Mouse (Mus musculus) liver, postnatal 0 days (tissue): Measurements from ENCODE around the gene Pdzd2. TPM values are rescaled to one million over a fixed set of nuclear protein-coding genes. Genes with fewer than 3 reads are reported as not detected.

Experiments used
- ATAC-seq: fragments of 200-750 bp; cut with Nextera tagmentation; 2 replicates; pipeline ENCODE4 v1.8.0; 2017; ENCODE audit warnings: mild to moderate bottlenecking, moderate library complexity
- DNase-seq: peaks from one replicate; pipeline ENCODE4 v3.0.0-alpha.2; 2016
- H3K27ac ChIP-seq: fragments of 300-500 bp; sonication (generic); 2 replicates; pipeline ENCODE4 v1.5.1; 2014; ENCODE audit warnings: antibody characterized with exemption, moderate library complexity, mild to moderate bottlenecking, low read depth
- H3K27me3 ChIP-seq: fragments of 300-500 bp; sonication (generic); 2 replicates; pipeline ENCODE4 v1.6.1; 2014; ENCODE audit warnings: low read length, control low read depth, mixed read lengths; ENCODE audit not compliant: insufficient read depth
- H3K36me3 ChIP-seq: fragments of 300-500 bp; sonication (generic); replicated peaks from 2 replicates; pipeline ENCODE4 v1.6.1; 2014; ENCODE audit warnings: mild to moderate bottlenecking, control low read depth, low read length, moderate library complexity, mixed read lengths; ENCODE audit not compliant: insufficient read depth
- H3K4me1 ChIP-seq: fragments of 300-500 bp; sonication (generic); 2 replicates; pipeline ENCODE4 v1.6.1; 2014; ENCODE audit warnings: antibody characterized with exemption, mild to moderate bottlenecking, control low read depth; ENCODE audit not compliant: insufficient read depth
- H3K4me2 ChIP-seq: fragments of 300-500 bp; sonication (generic); 2 replicates; pipeline ENCODE4 v1.6.1; 2014; ENCODE audit warnings: low read depth, mild to moderate bottlenecking, low read length, moderate library complexity, mixed read lengths
- H3K4me3 ChIP-seq: fragments of 300-500 bp; sonication (generic); 2 replicates; pipeline ENCODE4 v1.5.1; 2014; ENCODE audit warnings: low read depth, low read length
- H3K9ac ChIP-seq: fragments of 300-500 bp; sonication (generic); replicated peaks from 2 replicates; pipeline ENCODE4 v1.6.1; 2014; ENCODE audit warnings: mild to moderate bottlenecking, moderate library complexity
- H3K9me3 ChIP-seq: fragments of 300-500 bp; sonication (generic); 2 replicates; pipeline ENCODE4 v1.6.1; 2016; ENCODE audit warnings: mild to moderate bottlenecking, control low read depth, low read length, mixed read lengths
- CTCF ChIP-seq: sonication (generic); IDR thresholded peaks from 2 replicates; pipeline ENCODE4 v1.5.1; 2016; ENCODE audit warnings: antibody characterized with exemption, low read depth
- EP300 ChIP-seq: IDR thresholded peaks from 2 replicates; pipeline ENCODE4 v1.6.1; 2016; ENCODE audit warnings: antibody characterized with exemption, low read depth, mild to moderate bottlenecking
- WGBS: fragments of 180-500 bp; shearing (Covaris S2); extraction: QIAGEN DNeasy Blood & Tissue Kit; methylation state at CpG from one replicate; pipeline ENCODE4 v1.1.7; 2014; ENCODE audit not compliant: insufficient replicate concordance; 5-methylcytosine and 5-hydroxymethylcytosine counted together
- polyA plus RNA-seq: library from polyadenylated mRNA; unstranded; fragments of >200 nt; fragmentation: Nextera tagmentation; extraction: Ambion mirVana; gene quantifications from 2 replicates; pipeline ENCODE4 v1.2.1, GENCODE M21; 2015

Pdzd2 gene
- polyA plus RNA-seq, 1 experiment from 2014 or later = 1.3 TPM

GRCm38 (mm10) chr15:12734221-12734620 lies 5.5 kb downstream of the Pdzd2 start:
- no peak overlapping the region for H3K4me2 ChIP-seq
- WGBS = 58% methylated on average over 4 of the region's 4 CpGs
- no peak overlapping the region for H3K9ac ChIP-seq
- TF ChIP-seq CTCF = no peak
- TF ChIP-seq EP300 = no peak
- ATAC-seq = no peak
- H3K4me3 ChIP-seq = no peak overlapping the region
- H3K27me3 ChIP-seq = peaks cover 20% of the 10 kb centered on the region
- DNase-seq = no peak
- no peaks in the 10 kb centered on the region for H3K9me3 ChIP-seq
- no peak overlapping the region for H3K27ac ChIP-seq
- H3K4me1 ChIP-seq = no peaks in the 10 kb centered on the region
- H3K36me3 ChIP-seq = no peaks in the 10 kb centered on the region

DNA sequence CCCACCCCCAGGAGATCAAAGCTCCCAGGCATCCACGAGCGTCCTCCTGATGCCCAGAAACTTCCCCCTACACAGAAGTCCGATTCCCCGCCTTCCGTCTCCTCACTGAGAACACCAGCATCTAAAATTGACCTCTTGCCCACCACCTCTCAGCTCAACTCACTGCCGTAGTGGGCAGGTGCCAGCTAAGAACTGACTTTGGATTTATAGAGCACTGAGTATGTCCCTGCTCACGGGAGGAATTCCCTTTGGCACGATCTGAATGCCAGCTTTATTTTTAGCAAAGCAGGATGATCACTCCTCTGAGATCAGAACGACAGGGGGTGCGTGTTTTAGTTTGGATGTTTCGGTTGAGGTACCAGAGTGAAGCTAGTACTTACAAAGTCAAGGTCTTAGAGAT lies 7.1 kb downstream of the Pdzd2 start:
- Histone ChIP-seq H3K27ac (no peak overlapping the region), H3K27me3 (0 out of 2 replicates have a peak, but pooled peaks cover 6% of the 10 kb centered on the region), H3K4me3 (no peak overlapping the region), H3K9me3 (no peaks in the 10 kb centered on the region), H3K36me3 (no peaks in the 10 kb centered on the region), H3K4me1 (no peaks in the 10 kb centered on the region), H3K4me2 (no peak overlapping the region), H3K9ac (no peak overlapping the region)
- TF ChIP-seq EP300 = no peak
- TF ChIP-seq CTCF = no peak
- no peak for ATAC-seq
- WGBS = 68% methylated on average over 11 of the region's 11 CpGs
- DNase-seq = no peak

GRCm38 (mm10) chr15:12728381-12728780 lies 11.3 kb downstream of the Pdzd2 start:
- ATAC-seq = no peak
- no peaks in the 10 kb centered on the region for H3K27me3 ChIP-seq
- no peak overlapping the region for H3K4me3 ChIP-seq
- no peak for TF ChIP-seq EP300
- no peak for TF ChIP-seq CTCF
- 91% methylated on average over 4 of the region's 4 CpGs for WGBS
- H3K4me1 ChIP-seq = no peaks in the 10 kb centered on the region
- H3K4me2 ChIP-seq = no peak overlapping the region
- no peaks in the 10 kb centered on the region for H3K9me3 ChIP-seq
- DNase-seq = no peak
- H3K9ac ChIP-seq = no peak overlapping the region
- no peaks in the 10 kb centered on the region for H3K36me3 ChIP-seq
- H3K27ac ChIP-seq = no peak overlapping the region

GRCm38 (mm10) chr15:12725256-12725655 lies 14.5 kb downstream of the Pdzd2 start:
- H3K27me3 ChIP-seq = no peaks in the 10 kb centered on the region
- H3K9ac ChIP-seq = no peak overlapping the region
- no peak overlapping the region for H3K4me2 ChIP-seq
- ATAC-seq (no peak), DNase-seq (no peak)
- H3K4me3 ChIP-seq = no peak overlapping the region
- TF ChIP-seq CTCF = no peak
- TF ChIP-seq EP300 = no peak
- no peaks in the 10 kb centered on the region for H3K36me3 ChIP-seq
- no peaks in the 10 kb centered on the region for H3K9me3 ChIP-seq
- WGBS = 61% methylated on average over 5 of the region's 5 CpGs
- H3K27ac ChIP-seq = no peak overlapping the region
- H3K4me1 ChIP-seq = no peaks in the 10 kb centered on the region

GRCm38 (mm10) chr15:12721684-12722500 lies 17.8 kb downstream of the Pdzd2 start:
- ATAC-seq = no peak
- Histone ChIP-seq H3K4me3 (no peak overlapping the region), H3K9me3 (no peaks in the 10 kb centered on the region), H3K27ac (no peak overlapping the region), H3K4me1 (no peaks in the 10 kb centered on the region), H3K36me3 (no peaks in the 10 kb centered on the region), H3K9ac (no peak overlapping the region), H3K27me3 (no peaks in the 10 kb centered on the region), H3K4me2 (no peak overlapping the region)
- TF ChIP-seq EP300 (no peak), CTCF (no peak)
- WGBS = 61% methylated on average over 6 of the region's 6 CpGs
- no peak for DNase-seq

DNA sequence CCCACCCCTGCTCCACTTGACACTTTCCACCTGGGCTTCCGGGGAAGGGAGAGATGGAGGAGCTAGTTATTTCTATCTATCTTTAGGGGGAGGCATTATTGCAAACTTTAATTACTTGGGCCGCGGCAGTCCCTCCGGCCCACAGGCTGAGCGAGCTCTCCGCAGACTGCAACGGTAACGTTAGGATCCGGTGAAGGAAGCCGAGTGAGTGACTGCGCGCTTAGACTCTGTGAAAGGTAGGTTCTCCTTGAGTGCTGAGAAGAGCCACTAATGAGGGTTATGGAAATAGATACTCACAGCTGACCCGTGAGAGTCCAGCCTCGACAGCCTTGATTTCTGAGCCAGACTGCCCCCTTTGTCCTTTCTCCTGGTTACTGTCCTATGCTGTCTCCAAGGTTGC lies 20.9 kb downstream of the Pdzd2 start:
- Histone ChIP-seq H3K9me3 (no peaks in the 10 kb centered on the region), H3K27me3 (no peaks in the 10 kb centered on the region), H3K4me3 (no peak overlapping the region), H3K27ac (no peak overlapping the region), H3K4me1 (no peaks in the 10 kb centered on the region), H3K9ac (no peak overlapping the region), H3K36me3 (no peaks in the 10 kb centered on the region), H3K4me2 (no peak overlapping the region)
- ATAC-seq (no peak), DNase-seq (no peak)
- TF ChIP-seq EP300 = no peak
- no peak for TF ChIP-seq CTCF
- 85% methylated on average over 14 of the region's 14 CpGs for WGBS
